Mouse (Mus musculus) mammary gland, adult 2 months (tissue): ENCODE measurements around the gene Cdk5rap3. TPM values are rescaled to one million over a fixed set of nuclear protein-coding genes. Genes with fewer than 3 reads are reported as not detected.

ENCODE experiments used
- polyA plus RNA-seq: library from polyadenylated mRNA; depleted of rRNA; stranded (reverse); fragments of >200 nt; gene quantifications from 2 replicates; pipeline ENCODE4 v1.2.3, GENCODE M21; 2012; ENCODE audit warnings: low replicate concordance; rRNA removed

The Cdk5rap3 gene
- polyA plus RNA-seq, result 37.2 and 38.7 TPM in 2 replicates

DNA sequence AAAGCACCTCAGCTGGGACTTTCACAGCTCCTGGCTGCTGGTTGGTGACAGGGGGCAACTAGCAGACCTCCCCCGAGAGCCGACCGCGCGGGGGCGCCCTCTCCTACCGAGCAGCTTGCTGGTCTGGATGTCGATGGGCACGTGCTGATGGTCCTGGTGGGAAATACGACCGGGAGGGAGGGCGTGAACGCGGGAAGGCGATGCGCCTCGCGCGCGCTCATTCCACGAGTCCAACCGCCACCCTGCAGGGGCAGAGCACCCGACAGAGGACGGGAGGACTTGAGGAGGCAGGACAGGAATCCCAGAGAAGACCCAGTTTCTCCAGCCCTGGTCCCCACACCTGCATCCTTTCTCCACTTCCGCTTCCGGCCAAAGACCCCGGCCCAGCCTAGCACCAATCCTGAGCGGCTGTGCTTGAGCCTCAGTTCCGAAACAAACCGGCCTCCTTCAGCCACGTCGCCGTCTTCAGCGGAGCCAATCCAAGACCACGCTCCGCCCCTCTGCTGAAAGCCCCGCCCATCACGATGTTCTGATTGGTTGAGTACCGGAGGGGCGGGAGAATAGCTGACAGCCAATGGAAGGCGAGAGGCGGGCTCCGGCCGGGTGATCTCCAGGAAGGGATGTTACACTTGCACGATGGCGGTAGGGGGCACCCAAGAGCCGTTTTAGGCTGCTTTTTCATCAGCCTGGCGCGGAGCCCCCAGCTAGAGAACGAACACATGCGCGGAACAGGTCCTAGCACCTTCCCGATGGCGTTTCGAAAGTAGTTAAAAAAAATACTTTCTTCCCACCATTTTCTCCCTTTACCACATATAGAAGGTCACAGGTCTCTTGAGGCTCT lies at the start of gene Cdk5rap3:
TSS of gene Cdk5rap3 (minus strand) at position 453 of the 841 bp plus-strand sequence.

DNA sequence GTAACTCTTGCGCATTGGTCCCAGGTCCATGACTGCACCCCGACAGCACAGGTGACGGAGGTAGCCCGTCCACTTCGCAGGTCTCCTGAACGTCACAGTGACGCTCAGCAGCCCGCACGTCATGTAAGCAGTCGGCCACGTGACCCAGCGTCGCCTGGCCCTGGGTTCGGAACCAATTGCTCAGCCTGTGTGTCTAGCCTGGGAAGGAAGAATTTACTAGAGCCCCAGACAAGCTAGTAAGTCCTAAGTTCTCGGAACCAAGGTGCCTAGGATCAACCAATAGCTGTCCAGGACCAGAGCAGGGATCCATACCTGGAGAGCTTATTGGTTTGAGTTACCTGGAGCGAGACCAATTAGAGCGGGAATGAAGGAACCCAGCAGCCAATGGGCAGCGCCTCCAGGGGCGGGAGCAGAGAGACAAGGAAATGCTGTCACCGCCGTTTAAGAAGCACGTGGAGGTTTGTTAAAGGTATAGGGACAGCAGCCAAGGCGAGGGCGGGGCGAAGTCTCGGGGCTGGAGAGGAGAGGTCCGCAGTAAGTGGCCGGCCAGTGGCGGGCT lies 27.5 kb upstream of the Cdk5rap3 start, which contains the start of gene Pnpo:
TSS of gene Pnpo (minus strand) at position 241 of the 559 bp plus-strand sequence.

DNA sequence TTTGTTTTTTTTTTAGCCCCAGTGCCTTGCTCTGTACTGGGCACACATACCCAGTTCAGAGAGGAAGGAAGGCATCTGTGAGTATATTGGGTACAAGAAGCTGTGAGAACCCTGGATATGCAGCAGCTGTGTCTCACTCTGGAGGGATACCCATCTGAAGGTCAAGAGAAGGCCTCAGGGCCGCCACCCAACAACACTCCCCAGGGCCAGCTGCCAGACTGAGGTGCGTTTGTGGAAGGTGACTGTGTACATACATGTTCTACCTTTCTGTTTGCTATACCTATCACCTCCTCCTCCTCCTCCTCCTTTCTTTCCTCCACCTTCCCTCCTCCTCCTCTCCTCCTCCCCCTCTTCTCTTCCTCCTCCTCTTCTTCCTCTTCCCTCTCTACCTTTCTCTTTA lies 11.8 kb upstream of the Cdk5rap3 start, which contains the start of gene Prr15l:
TSS of gene Prr15l (plus strand) at position 17 of the 400 bp plus-strand sequence.

Other genes starting within 250 kb of the Cdk5rap3 start
- gene Snx11, start 138.9 kb downstream of the Cdk5rap3 start, polyA plus RNA-seq, result 20.0 and 22.6 TPM in 2 replicates
- 15.2 and 23.2 TPM in 2 replicates for gene Cbx1, start 127.4 kb downstream of the Cdk5rap3 start, polyA plus RNA-seq
- 270 and 474 TPM in 2 replicates for gene Nfe2l1, start 86.5 kb downstream of the Cdk5rap3 start, polyA plus RNA-seq
- gene Copz2, start 66.6 kb downstream of the Cdk5rap3 start, polyA plus RNA-seq, result 50.5 and 76.5 TPM in 2 replicates
- 7.6 and 11.5 TPM in 2 replicates for gene Prr15l, start 11.6 kb upstream of the Cdk5rap3 start, polyA plus RNA-seq
- 24.5 and 33.6 TPM in 2 replicates for gene Pnpo, start 27.5 kb upstream of the Cdk5rap3 start, polyA plus RNA-seq
- 15.6 and 27.4 TPM in 2 replicates for gene Sp2, start 66.5 kb upstream of the Cdk5rap3 start, polyA plus RNA-seq
- gene Sp6, start 96.9 kb upstream of the Cdk5rap3 start, polyA plus RNA-seq, result 1.4 and 2.4 TPM in 2 replicates
- gene Scrn2, start 113.4 kb upstream of the Cdk5rap3 start, polyA plus RNA-seq, result 11.8 and 14.6 TPM in 2 replicates
- gene Lrrc46, start 124.9 kb upstream of the Cdk5rap3 start, polyA plus RNA-seq, result 0.19 and 0.57 TPM in 2 replicates
- 110 and 130 TPM in 2 replicates for gene Mrpl10, start 125.1 kb upstream of the Cdk5rap3 start, polyA plus RNA-seq
- gene Osbpl7, start 134.1 kb upstream of the Cdk5rap3 start, polyA plus RNA-seq, result 15.0 and 19.1 TPM in 2 replicates
- gene Tbx21, start 198.8 kb upstream of the Cdk5rap3 start, polyA plus RNA-seq, result 1.8 and 4.5 TPM in 2 replicates
- gene Tbkbp1, start 235.0 kb upstream of the Cdk5rap3 start, polyA plus RNA-seq, result 22.1 and 52.2 TPM in 2 replicates